Mouse (Mus musculus) adrenal gland, postnatal 36 days (tissue): ENCODE results near the gene 4930522H14Rik. TPM values are rescaled to one million over a fixed set of nuclear protein-coding genes. Genes with fewer than 3 reads are reported as not detected.

Experiments used
- DNase-seq, 2 experiments: peaks; one replicate each; pipeline ENCODE4 v3.0.0; 2021; ENCODE audit warnings: mixed read lengths in 1 of 2
- long read RNA-seq, 2 experiments: library from polyadenylated mRNA; stranded (forward); transcript quantifications; one replicate each; pipeline ENCODE4 v2.0.0; 2021; ENCODE audit warnings: borderline sequencing depth in 2 of 2
- total RNA-seq, 2 experiments: library from RNA; stranded (reverse); gene quantifications; 2 replicates each; pipeline ENCODE4 v1.2.3; 2021

The 4930522H14Rik gene
- total RNA-seq = not detected
- long read RNA-seq, experiment 1 = 0 reads
- long read RNA-seq, experiment 2 = 0 reads

DNA sequence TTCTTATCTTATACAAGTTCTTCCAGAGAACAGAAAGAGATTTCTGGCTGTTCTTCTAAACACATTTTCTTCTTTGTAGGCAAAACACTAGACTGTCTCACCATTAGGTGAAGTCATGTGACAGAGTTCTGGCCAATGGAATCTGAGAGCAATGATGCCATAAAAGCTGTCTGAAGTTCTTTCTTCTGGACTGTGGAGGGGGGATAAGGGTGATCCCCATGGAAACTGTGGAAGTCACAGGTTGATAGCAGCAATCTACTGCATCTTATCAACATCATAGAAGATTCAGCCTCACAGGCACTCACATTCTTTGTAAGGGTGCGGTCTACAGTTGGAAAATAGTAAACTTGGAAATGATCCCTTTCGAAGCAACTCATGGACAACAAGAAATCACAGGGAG is at the start of gene 4930522H14Rik:
TSS of gene 4930522H14Rik (minus strand) at position 187 of the 400 bp plus-strand sequence.
- no peak for DNase-seq

DNA sequence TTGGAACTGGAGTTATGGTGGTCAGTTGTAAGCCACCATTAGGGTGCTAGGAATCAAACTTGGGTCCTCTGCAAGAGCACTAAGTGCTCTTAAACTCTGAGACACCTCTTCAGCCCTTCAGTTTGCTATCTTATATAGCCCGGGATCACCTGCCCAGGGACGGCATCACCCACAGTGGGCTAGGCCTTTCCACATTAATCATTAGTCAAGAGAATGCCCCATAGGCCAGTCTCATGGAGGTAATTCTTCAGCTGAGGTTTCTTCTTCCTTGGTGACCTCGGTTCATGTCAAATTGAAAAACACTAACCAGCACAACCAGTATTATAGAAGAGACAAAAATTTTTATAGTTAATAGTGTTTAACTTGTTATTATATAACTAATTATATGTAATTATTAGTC is 47.3 kb upstream of the 4930522H14Rik start:
- no peak for DNase-seq

DNA sequence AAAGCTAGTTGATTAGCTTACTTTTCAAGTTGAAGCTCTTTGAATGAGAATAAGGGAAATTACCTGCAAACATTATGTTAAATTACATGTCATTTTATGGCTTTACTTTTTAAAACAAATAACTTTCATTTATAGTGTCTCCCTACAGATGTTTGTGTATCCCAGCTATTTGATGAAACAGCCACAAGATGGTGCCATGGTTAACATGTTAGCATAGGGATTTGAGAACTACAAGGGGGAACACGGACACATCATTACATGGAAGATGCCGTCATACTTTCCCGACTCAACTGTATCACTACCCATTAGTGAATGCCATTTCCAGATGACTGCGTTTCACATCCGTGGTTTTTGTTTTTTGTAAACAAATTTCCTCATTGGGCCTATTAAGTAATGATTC is 45.8 kb upstream of the 4930522H14Rik start:
- DNase-seq = peak in 1 of 2 experiments; percentile 7

DNA sequence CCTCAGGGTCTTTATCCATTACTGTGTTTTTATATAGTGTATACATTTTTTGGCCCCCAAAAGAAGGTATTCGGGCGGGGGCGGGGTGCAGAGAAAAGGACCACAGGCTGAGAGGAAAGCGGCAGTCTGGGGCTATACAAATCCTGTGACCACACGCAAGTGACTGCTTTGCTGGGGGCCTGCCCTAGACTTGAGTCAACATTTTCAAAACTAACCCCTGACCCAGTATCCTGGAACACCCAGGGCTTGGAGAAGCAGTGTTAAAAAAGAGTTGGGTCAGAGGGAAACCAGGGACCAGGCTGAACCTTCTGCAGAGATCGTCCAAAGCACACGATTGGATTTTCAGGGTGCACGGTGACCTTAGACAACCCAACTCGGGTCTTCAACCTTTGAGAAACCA is 43.7 kb upstream of the 4930522H14Rik start:
- peak in 1 of 2 experiments; percentile 9 for DNase-seq

DNA sequence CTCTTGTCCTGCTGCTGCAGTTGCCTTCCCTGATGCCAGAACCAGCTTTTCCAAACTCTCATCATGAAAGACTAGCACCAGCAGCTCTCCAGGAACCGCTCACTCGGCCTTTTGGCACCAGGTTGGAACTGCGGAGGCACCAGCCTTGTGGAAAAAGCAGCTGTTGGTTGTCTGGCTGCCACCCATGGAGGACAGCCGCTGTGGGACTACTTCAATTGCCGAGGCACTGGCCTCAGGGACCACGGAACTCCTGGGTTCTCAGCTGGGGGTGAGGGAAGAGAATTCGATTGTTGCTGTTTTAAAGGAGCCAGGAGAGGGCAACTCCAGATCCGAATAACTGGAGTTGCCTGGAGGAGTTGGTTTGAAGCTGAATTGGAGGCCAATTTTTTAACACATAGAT is 43.2 kb upstream of the 4930522H14Rik start:
- DNase-seq = peak in 1 of 2 experiments; percentile 46

DNA sequence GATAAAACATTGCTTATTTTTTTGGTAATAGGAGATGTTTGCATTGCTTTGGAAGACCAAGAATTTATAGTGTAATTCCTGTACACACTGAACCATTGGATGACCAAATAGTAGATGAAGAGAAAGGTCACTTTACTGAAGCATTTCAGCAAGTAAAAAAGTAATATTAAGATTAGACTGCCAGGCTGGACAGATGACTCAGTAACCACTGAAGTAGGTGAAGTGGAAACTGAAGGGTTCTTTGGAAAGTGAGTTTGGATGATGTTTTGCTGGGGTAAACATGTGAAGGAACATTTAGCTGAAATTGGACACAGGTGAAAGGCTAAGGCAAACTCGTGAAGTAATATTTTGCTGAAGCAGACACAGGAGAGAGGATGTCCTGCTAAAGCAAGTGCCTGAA is 41.5 kb upstream of the 4930522H14Rik start:
- DNase-seq = no peak

DNA sequence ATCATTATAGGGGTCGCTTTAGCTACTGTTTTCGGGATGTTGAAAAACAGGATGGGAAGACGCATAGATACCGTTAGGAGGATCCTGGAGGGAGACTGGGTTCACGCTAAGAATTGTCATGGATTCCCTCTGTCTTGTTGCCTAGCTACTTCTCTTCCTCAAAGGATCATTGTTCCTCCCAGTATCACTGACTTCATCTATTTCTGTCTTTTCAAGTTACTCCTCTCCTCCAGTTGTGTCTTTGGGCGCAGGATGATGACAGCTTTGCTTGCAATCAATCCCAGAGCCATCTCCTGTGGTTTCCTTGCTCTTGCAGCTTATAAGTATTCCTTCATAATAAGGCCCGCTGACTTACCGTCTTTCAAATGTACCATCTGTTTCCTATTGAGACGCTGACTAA is 38.3 kb upstream of the 4930522H14Rik start:
- DNase-seq = no peak

DNA sequence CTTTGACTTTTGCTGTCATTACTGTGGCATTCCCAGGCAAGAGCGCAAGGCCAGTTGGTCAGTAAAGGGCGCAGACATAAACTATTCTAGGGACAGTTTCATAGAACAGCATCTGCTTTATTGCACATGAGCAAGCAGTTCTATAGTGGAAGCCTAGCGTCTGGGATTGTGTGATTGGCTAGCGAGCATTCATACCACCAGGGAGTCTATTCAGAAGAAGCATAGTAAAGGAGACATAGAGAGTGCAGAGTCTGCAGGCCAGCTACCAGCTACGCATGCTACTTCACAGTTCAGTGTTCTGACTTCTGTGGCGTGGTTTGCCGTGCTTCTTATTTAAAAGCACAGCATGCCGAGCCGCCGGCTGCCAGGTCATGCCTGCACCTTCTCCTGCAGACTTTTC is 37.9 kb upstream of the 4930522H14Rik start:
- no peak for DNase-seq

DNA sequence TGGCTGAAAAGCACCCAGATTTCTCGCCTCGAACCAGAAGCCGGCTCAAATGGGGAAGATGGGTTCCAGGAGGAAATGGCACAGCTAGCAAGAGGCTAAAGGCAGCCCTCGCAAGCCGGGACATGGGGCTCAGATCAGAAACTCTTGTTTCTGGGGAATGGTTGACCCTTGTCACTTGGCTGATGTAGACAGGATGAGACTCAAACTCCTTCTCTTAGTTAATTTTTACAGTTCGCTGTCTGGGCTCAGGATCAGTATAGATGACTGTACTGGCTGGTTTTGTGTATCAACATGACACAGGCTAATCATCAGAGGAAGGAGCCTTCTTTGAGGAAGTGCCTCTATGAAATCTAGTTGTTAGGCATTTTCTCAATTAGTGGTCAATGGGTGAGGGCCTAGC is 33.6 kb upstream of the 4930522H14Rik start:
- no peak for DNase-seq

DNA sequence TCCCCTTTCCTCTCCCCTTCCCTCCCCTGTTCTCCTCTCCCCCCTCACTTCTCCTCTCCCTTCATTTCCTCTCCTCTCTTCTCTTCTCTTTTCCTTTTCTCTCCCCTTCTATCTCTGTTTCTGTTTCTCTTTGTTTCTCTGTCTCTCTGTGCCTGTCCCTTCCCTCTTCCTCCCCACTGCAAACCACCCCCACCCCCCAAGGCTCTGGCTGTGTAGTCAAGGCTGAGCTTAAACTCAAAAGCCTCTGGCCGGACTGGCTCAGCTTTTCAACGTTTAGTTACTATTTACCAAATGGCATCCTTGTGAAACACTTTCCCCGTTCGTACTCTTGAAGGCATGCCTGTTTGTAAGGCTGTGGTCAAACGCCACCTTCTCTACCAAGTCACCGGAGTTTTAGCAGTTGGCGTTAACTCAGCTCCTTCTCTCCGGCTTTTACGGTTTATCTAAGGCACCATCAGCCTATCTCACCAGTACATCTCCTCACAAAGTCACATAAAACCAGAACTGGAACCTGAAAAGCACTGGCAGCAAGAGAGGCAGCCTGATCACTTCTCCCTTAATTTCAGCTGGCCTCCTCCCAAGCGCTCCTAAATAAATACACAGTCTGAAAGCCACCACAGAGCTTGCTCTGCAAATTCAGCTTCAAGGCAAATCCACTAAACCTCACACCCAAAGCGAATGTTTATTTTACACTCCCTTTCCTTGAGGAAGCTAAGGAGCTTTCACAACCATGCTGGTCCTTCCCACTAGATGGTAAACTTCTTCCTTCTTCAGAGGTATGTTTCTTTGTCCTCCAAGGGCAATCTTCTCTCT is 19.4 kb upstream of the 4930522H14Rik start:
- peak in 1 of 2 experiments; percentile 27 for DNase-seq

DNA sequence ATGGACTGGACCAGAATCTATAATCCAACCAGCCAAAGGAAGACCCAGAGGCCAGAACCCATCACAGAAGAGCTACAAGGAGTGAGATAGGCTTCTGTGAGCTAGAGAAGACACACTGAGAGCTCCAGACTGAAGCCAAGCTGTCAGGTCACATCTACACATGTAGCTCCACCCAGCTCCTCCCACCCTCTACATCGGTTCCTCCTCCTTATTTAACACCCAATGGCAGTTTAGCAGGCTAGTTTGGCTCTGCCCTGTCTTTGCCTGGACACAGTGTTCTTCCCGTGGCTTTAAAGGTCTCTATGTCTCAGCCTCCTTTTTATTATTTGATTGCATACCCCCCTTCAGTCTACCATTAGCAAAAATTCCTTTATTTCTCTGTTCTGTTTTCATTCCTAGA is 16.2 kb upstream of the 4930522H14Rik start:
- no peak for DNase-seq

DNA sequence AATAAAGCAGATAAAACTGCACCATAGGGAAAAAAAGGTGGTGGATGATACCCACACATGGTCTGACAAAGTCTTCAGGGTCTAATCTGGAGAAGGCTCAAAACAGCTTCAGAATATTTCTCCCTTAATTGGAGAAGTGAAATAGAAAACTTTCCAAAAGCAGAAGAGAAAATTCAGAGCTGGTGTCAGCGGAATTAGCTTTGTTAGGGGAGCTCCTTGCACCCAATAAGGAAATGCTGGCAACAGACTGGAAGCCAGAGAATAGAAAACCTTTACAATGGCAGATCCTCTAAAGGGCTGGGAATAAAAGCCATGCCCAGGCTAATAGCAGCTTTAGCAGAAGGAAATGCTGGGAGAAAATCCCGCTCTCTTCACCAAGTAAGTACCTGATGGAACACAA is 15.4 kb upstream of the 4930522H14Rik start:
- no peak for DNase-seq

DNA sequence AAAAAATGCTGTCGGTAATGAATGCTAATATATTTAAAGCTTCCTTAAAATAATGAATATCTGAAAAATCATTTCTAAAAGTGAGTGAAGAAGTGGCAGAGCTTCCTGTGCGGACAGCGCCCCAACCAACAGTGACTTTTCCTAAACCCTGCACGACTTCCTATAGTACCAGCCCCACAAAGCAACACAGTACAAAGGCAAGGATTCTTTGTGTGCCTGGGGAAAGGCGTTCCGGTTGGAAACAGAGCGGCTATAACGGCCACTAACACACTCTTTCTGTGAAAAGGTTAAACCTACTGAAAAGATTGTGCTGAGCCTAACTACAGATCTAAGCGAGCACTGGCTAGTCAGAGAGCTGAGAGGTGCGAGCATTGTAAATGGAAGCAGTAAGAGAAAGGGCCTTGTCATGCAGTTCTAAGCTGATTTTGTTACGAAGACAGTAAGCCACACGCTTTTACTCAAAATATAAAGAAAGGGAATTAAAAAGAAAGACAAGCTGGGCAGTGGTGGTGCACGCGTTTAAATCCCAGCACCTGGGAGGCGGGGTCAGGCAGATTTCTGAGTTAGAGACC is 766 bp downstream of the 4930522H14Rik start:
- no peak for DNase-seq

DNA sequence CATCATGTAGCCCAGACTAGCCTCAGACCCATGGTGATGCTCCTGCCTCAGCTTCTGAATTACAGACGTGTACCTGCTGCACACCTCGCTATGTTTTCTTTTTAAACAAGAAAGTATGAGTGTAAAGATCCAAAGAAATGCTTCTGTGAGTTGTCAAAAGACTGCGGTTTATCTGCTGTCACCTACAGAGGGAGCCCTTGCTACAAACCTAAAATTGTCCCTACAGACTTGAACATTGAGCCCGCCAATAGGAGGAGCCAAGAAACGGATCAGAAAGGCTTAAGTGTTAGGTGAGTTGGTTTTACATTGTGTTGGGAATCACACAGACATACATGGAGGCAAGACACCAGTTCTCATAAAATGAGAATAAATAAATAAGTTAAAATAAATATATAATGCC is 26.2 kb downstream of the 4930522H14Rik start:
- peak; percentile 45 to 69 for DNase-seq

DNA sequence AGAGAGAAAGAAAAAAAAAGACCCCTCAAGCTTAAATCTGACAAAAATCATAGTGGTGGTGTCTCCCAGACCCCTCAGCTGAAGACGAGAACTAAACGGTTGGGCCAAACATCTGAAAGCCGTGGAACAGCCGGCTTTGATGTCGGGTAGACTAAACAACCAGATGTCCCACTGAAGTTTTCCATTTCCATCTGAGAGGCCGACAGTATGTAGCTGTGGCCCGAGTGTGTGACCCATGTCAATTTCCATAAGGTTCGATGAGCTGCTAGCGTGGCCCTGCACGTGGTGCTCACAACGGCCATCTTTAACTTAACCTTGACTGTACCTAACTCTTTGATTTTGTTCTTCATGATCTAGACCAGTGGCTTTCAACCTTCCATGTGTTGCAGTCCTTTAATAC is 32.6 kb downstream of the 4930522H14Rik start:
- DNase-seq = no peak

DNA sequence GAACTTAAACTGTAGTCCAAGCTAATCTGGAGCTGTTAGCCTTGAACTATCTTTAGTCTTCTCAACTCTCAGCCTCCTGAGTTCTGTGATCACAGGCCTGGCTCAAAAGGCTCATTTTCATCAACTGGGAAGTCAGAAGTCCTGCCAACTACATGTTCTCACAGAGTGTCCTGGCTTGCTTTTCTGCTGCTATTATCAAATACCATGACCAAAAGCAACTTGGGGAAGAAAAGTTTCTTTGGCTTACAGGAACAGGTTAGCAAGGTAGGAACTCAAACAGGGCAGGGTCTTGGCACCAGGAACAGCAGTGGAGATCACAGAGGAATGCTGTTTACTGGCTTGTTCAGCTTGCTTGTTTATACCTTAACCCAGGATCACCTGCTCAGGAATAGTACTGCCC is 37.5 kb downstream of the 4930522H14Rik start:
- no peak for DNase-seq

DNA sequence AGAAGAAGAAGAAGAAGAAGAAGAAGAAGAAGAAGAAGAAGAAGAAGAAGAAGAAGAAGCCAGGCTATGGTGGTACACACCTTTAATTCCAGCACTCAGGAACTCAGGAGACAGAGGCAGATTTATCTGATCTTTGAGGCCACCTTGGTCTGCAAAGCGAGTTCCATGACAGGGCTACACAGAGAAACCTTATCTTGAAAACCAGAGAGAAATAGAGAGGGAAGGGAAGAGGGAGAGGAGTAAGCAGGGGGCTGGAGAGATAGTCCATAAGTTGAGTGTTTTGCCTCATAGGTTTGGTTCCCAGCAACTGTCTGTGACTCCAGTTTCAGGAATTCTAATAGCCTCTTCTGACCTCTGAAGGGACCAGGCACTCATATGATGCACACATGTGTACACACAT is 42.3 kb downstream of the 4930522H14Rik start:
- no peak for DNase-seq

DNA sequence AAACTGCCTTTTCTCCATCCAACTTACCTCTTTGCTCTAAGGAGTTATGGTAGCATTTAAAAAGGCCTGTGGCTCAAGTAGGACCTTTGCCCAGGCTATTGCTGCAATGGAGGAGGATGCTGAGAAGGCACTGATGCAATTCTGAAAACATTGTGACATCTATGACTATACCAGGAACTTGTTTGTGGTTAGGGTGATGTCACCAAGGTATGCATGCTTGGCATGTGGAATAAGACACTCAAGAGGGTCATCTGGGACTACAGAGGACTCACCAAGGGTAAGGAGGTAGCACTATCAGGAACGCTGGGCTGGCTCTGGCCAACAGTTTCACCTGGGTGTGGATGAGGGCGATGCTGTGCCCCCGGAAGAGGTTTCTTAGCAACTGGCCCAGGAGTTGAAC is 46.5 kb downstream of the 4930522H14Rik start, which contains the start of gene Rnf11:
TSS of gene Rnf11 (minus strand) at position 108 of the 400 bp plus-strand sequence.
- DNase-seq = no peak

DNA sequence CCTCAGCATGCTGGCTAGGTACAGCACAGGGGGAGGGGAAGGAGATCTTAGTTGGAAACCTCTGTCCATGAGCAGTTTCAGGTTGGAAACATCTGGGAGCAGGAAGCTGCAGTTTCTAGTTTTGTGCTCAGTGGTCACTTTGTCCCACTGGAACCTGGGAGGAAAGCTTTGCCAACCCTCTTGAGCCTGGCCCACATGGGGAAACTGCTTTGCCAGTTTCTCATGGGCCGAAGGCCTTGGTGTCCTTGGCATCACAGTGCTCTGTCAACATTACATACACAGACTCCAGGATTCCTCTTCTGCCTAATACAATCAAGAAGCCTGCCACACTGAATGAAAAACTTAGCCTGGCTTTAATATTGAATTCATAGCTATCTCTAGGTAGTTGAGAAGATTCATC is 48.4 kb downstream of the 4930522H14Rik start:
- DNase-seq = peak; percentile 58 to 69

DNA sequence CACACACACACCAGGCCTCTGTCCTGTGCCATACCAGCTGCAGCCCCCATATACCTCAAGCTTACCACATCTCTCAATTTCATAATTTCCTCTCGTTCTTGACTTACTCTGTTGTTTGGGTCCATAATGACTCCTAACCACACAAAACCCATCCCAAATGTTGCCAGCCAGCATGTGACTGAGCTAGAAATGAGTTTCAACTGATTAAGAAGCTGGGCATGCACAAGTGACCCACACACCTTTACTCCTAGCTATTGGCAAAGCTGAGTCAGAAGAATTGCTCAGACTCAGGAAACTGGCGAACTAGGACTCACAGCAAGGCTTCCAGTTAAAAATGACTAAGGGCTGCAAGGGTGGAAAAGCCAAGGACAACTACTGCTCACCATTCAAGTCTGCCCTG is 49.7 kb downstream of the 4930522H14Rik start:
- peak; percentile 52 to 53 for DNase-seq

DNA sequence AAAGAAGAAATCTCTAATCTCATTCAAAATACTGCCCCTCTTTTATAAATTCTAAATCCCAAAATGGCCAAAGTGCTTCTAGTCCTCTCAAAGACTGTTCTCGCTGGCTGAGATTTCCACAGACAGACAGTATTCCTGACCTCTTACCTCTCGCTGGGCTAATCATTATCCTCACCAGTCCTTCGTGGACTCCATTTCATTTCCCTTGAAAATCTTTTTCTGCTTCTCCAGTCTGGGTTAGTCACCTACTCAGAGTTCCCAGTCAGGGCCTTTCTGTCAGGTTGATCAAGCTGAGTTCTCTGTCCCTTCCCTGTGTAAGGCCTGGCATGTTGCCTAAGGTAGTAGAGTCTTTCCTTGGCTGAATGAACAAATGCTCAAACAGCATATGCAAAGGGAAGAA is 53.6 kb downstream of the 4930522H14Rik start:
- DNase-seq = no peak

DNA sequence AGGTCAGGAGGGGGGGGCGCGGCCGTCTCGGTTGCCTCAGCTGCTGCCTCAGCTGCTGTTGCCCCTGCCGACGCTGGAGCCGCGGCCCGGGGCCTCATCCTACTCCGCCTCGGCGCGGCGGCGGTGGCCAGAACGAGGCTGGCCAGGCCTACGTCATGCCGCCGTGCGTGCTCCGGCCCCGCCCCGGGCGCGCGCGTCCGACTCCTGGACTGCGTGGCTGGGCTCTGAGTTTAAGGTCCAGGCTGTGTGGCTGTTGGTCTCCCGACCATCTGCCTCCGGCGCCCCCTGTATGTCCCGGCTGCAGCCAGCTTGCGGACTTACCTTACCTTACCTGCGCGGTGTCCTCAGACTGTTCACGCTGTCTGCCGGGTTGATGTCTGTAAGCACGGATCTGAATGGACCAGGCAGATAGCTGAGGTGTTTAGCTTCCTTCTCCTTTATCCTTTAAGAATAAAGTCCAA is 54.5 kb downstream of the 4930522H14Rik start:
- DNase-seq = peak; percentile 95 to 97
